Mouse (Mus musculus) forebrain, postnatal 0 days (tissue): ENCODE data around the gene Ntn1. TPM values are rescaled to one million over a fixed set of nuclear protein-coding genes. Genes with fewer than 3 reads are reported as not detected.

Source experiments
- ATAC-seq: fragments of 200-750 bp; cut with Nextera tagmentation; 2 replicates; pipeline ENCODE4 v1.8.0; 2017; ENCODE audit warnings: mild to moderate bottlenecking, moderate library complexity
- DNase-seq: peaks from one replicate; pipeline ENCODE4 v3.0.0-alpha.2; 2015
- H3K27ac ChIP-seq: fragments of 300-500 bp; sonication (generic); 2 replicates; pipeline ENCODE4 v1.5.1; 2014; ENCODE audit warnings: low read depth, mild to moderate bottlenecking, antibody characterized with exemption, low read length, moderate library complexity, mixed read lengths
- H3K27me3 ChIP-seq: fragments of 300-500 bp; sonication (generic); 2 replicates; pipeline ENCODE4 v1.6.1; 2014; ENCODE audit warnings: mild to moderate bottlenecking, low read length, mixed read lengths; ENCODE audit not compliant: insufficient read depth
- H3K36me3 ChIP-seq: fragments of 300-500 bp; sonication (generic); 2 replicates; pipeline ENCODE4 v1.6.1; 2014; ENCODE audit warnings: mild to moderate bottlenecking, moderate library complexity; ENCODE audit not compliant: insufficient read depth
- H3K4me1 ChIP-seq: fragments of 300-500 bp; sonication (generic); 2 replicates; pipeline ENCODE4 v1.6.1; 2014; ENCODE audit warnings: antibody characterized with exemption; ENCODE audit not compliant: insufficient read depth
- H3K4me2 ChIP-seq: fragments of 300-500 bp; sonication (generic); 2 replicates; pipeline ENCODE4 v1.6.1; 2014; ENCODE audit warnings: low read depth, mild to moderate bottlenecking, moderate library complexity
- H3K4me3 ChIP-seq: fragments of 300-500 bp; sonication (generic); 2 replicates; pipeline ENCODE4 v1.5.1; 2014; ENCODE audit warnings: low read depth, low read length, mixed read lengths
- H3K9ac ChIP-seq: fragments of 300-500 bp; sonication (generic); 2 replicates; pipeline ENCODE4 v1.6.1; 2014; ENCODE audit warnings: mild to moderate bottlenecking
- H3K9me3 ChIP-seq: fragments of 300-500 bp; sonication (generic); 2 replicates; pipeline ENCODE4 v1.6.1; 2016; ENCODE audit warnings: low read length
- CTCF ChIP-seq: sonication (generic); IDR thresholded peaks from 2 replicates; pipeline ENCODE4 v1.5.1; 2016; ENCODE audit warnings: antibody characterized with exemption, control low read depth, low read depth
- WGBS: fragments of 180-500 bp; shearing (Covaris S2); extraction: QIAGEN DNeasy Blood & Tissue Kit; methylation state at CpG from one replicate; pipeline ENCODE4 v1.1.7; 2014; 5-methylcytosine and 5-hydroxymethylcytosine counted together
- polyA plus RNA-seq: library from polyadenylated mRNA; unstranded; fragments of >200 nt; fragmentation: Nextera tagmentation; extraction: Ambion mirVana; gene quantifications from 2 replicates; pipeline ENCODE4 v1.2.1, GENCODE M21; 2015
- total RNA-seq: library from RNA; depleted of rRNA; stranded (reverse); fragments of >200 nt; gene quantifications from 2 replicates; pipeline ENCODE4 v1.2.3, GENCODE M21; 2014

Ntn1 gene
- total and polyA plus RNA-seq, 2 experiments from 2014 or later = 6.0 to 35.5 TPM

- Histone ChIP-seq H3K9ac (no peak overlapping the region), H3K4me2 (no peak overlapping the region), H3K4me1 (0 out of 2 replicates have a peak, but pooled peaks cover 3% of the 10 kb centered on the region), H3K27ac (no peak overlapping the region), H3K4me3 (no peak overlapping the region), H3K27me3 (no peaks in the 10 kb centered on the region), H3K36me3 (no peaks in the 10 kb centered on the region), H3K9me3 (no peaks in the 10 kb centered on the region)
- no peak for TF ChIP-seq CTCF
- no peak for DNase-seq
- no peak for ATAC-seq
- 9% methylated on average over 5 of the region's 5 CpGs for WGBS
These were observed 160.9 kb downstream of the Ntn1 start for GRCm38 (mm10) chr11:68239756-68240155.

GRCm38 (mm10) chr11:68233469-68233965, 167.1 kb downstream of the Ntn1 start:
- H3K9ac ChIP-seq = no peak overlapping the region
- H3K27ac ChIP-seq = no peak overlapping the region
- H3K4me1 ChIP-seq = no peaks in the 10 kb centered on the region
- no peaks in the 10 kb centered on the region for H3K27me3 ChIP-seq
- no peak overlapping the region for H3K4me2 ChIP-seq
- ATAC-seq = no peak
- DNase-seq = no peak
- H3K4me3 ChIP-seq = no peak overlapping the region
- no peak for TF ChIP-seq CTCF
- H3K36me3 ChIP-seq = no peaks in the 10 kb centered on the region
- no peaks in the 10 kb centered on the region for H3K9me3 ChIP-seq
- WGBS = 76% methylated on average over 9 of the region's 9 CpGs

GRCm38 (mm10) chr11:68231558-68231957, 169.1 kb downstream of the Ntn1 start:
- Histone ChIP-seq H3K27me3 (no peaks in the 10 kb centered on the region), H3K4me1 (no peaks in the 10 kb centered on the region), H3K4me2 (no peak overlapping the region), H3K4me3 (no peak overlapping the region), H3K9me3 (no peaks in the 10 kb centered on the region), H3K9ac (no peak overlapping the region), H3K27ac (no peak overlapping the region), H3K36me3 (no peaks in the 10 kb centered on the region)
- DNase-seq (no peak), ATAC-seq (no peak)
- WGBS = 98% methylated on average over 5 of the region's 5 CpGs
- no peak; the same call in 1 of the 2 replicates for TF ChIP-seq CTCF

- no peak for ATAC-seq
- H3K4me2 ChIP-seq = no peak overlapping the region
- no peaks in the 10 kb centered on the region for H3K9me3 ChIP-seq
- no peaks in the 10 kb centered on the region for H3K27me3 ChIP-seq
- H3K4me1 ChIP-seq = no peaks in the 10 kb centered on the region
- H3K27ac ChIP-seq = no peak overlapping the region
- peak overlapping the region; percentile 10; the same call in 1 of the 2 replicates for H3K9ac ChIP-seq
- WGBS = 50% methylated on average over 18 of the region's 18 CpGs
- no peak overlapping the region for H3K4me3 ChIP-seq
- no peaks in the 10 kb centered on the region for H3K36me3 ChIP-seq
- DNase-seq = no peak
- peak; percentile 9; the same call in 1 of the 2 replicates for TF ChIP-seq CTCF
These were observed 171.5 kb downstream of the Ntn1 start for GRCm38 (mm10) chr11:68228941-68229665.

GRCm38 (mm10) chr11:68227837-68228236, 172.8 kb downstream of the Ntn1 start:
- H3K4me2 ChIP-seq = no peak overlapping the region
- no peak overlapping the region for H3K9ac ChIP-seq
- no peaks in the 10 kb centered on the region for H3K4me1 ChIP-seq
- 88% methylated on average over 6 of the region's 6 CpGs for WGBS
- H3K27me3 ChIP-seq = no peaks in the 10 kb centered on the region
- no peaks in the 10 kb centered on the region for H3K36me3 ChIP-seq
- no peak overlapping the region for H3K27ac ChIP-seq
- DNase-seq (no peak), ATAC-seq (no peak)
- no peak for TF ChIP-seq CTCF
- H3K9me3 ChIP-seq = no peaks in the 10 kb centered on the region
- H3K4me3 ChIP-seq = no peak overlapping the region

- Histone ChIP-seq H3K4me3 (no peak overlapping the region), H3K4me1 (no peaks in the 10 kb centered on the region), H3K27me3 (no peaks in the 10 kb centered on the region), H3K9ac (no peak overlapping the region), H3K9me3 (no peaks in the 10 kb centered on the region), H3K27ac (no peak overlapping the region), H3K4me2 (no peak overlapping the region), H3K36me3 (no peaks in the 10 kb centered on the region)
- 21% methylated on average over 5 of the region's 5 CpGs for WGBS
- ATAC-seq (peak; percentile 55), DNase-seq (no peak)
- TF ChIP-seq CTCF = no peak
These were observed 174.0 kb downstream of the Ntn1 start for GRCm38 (mm10) chr11:68226654-68227057.

GRCm38 (mm10) chr11:68223143-68223542, 177.5 kb downstream of the Ntn1 start:
- Histone ChIP-seq H3K4me2 (no peak overlapping the region), H3K27ac (no peak overlapping the region)

More at GRCm38 (mm10) chr11:68223143-68223542, 177.5 kb downstream of the Ntn1 start:
- H3K9ac ChIP-seq = no peak overlapping the region
- no peaks in the 10 kb centered on the region for H3K27me3 ChIP-seq
- ATAC-seq (no peak), DNase-seq (no peak)
- TF ChIP-seq CTCF = no peak
- whole genome bisulfite sequencing = 76% methylated on average over 13 of the region's 13 CpGs
- no peaks in the 10 kb centered on the region for H3K4me1 ChIP-seq
- no peaks in the 10 kb centered on the region for H3K9me3 ChIP-seq
- H3K36me3 ChIP-seq = no peaks in the 10 kb centered on the region
- no peak overlapping the region for H3K4me3 ChIP-seq
